Mouse (Mus musculus) embryonic facial prominence, embryonic 12.5 days (tissue): ENCODE measurements at regions not wholly inside any gene's neighbourhood (a gene's known extent, or its start where the extent isn't known, plus 50 kb on each side); places are given as distances from the start of the nearest gene placed in this dataset.
"Not testable (repeated sequence)": the region's sequence is repeated elsewhere in the genome, so short reads cannot be mapped to it uniquely, and the experiment has no call there.

Source experiments
- ATAC-seq: fragments of 200-750 bp; cut with Nextera tagmentation; 2 replicates; pipeline ENCODE4 v1.8.0; 2017; ENCODE audit not compliant: insufficient number of reproducible peaks, insufficient read depth, low FRiP score, low TSS enrichment
- H3K27ac ChIP-seq: fragments of 300-500 bp; sonication (generic); 2 replicates; pipeline ENCODE4 v1.5.1; 2016; ENCODE audit warnings: mild to moderate bottlenecking
- H3K27me3 ChIP-seq: fragments of 300-500 bp; sonication (generic); 2 replicates; pipeline ENCODE4 v1.6.1; 2016; ENCODE audit warnings: mild to moderate bottlenecking, moderate library complexity
- H3K36me3 ChIP-seq: fragments of 300-500 bp; sonication (generic); 2 replicates; pipeline ENCODE4 v1.6.1; 2016; ENCODE audit warnings: mild to moderate bottlenecking
- H3K4me1 ChIP-seq: fragments of 300-500 bp; sonication (generic); 2 replicates; pipeline ENCODE4 v1.6.1; 2016
- H3K4me2 ChIP-seq: fragments of 300-500 bp; sonication (generic); replicated peaks from 2 replicates; pipeline ENCODE4 v1.6.1; 2016; ENCODE audit warnings: mild to moderate bottlenecking, moderate library complexity
- H3K4me3 ChIP-seq: fragments of 300-500 bp; sonication (generic); 2 replicates; pipeline ENCODE4 v1.5.1; 2016; ENCODE audit warnings: mild to moderate bottlenecking
- H3K9ac ChIP-seq: fragments of 300-500 bp; sonication (generic); 2 replicates; pipeline ENCODE4 v1.6.1; 2016; ENCODE audit warnings: mild to moderate bottlenecking, moderate library complexity
- H3K9me3 ChIP-seq: fragments of 300-500 bp; sonication (generic); 2 replicates; pipeline ENCODE4 v1.6.1; 2016; ENCODE audit warnings: mild to moderate bottlenecking, moderate library complexity
- WGBS: fragments of 180-500 bp; shearing (Covaris S2); methylation state at CpG from one replicate; pipeline ENCODE4 v1.1.7; 2016; 5-methylcytosine and 5-hydroxymethylcytosine counted together

GRCm38 (mm10) chr11:56505068-56505467 is 464.3 kb upstream of the Nmur2 start:
- H3K27me3 ChIP-seq = no peaks in the 10 kb centered on the region
- ATAC-seq = no peak
- no peak overlapping the region for H3K9ac ChIP-seq
- H3K4me3 ChIP-seq = no peak overlapping the region
- 76% methylated on average over 4 of the region's 4 CpGs for WGBS
- no peaks in the 10 kb centered on the region for H3K36me3 ChIP-seq
- H3K9me3 ChIP-seq = no peaks in the 10 kb centered on the region
- H3K4me2 ChIP-seq = no peak overlapping the region
- H3K27ac ChIP-seq = no peak overlapping the region
- H3K4me1 ChIP-seq = no peaks in the 10 kb centered on the region

GRCm38 (mm10) chr11:56514941-56515340 is 474.1 kb upstream of the Nmur2 start:
- Histone ChIP-seq H3K36me3 (no peaks in the 10 kb centered on the region), H3K9me3 (no peaks in the 10 kb centered on the region), H3K27me3 (no peaks in the 10 kb centered on the region), H3K27ac (no peak overlapping the region), H3K4me1 (no peaks in the 10 kb centered on the region), H3K4me3 (no peak overlapping the region), H3K9ac (no peak overlapping the region), H3K4me2 (no peak overlapping the region)
- ATAC-seq = no peak
- 78% methylated on average over 2 of the region's 2 CpGs for WGBS

GRCm38 (mm10) chr11:56518486-56518885 is 477.7 kb upstream of the Nmur2 start:
- H3K4me3 ChIP-seq = no peak overlapping the region
- 41% methylated on average over 2 of the region's 2 CpGs for WGBS

GRCm38 (mm10) chr11:56550736-56551135 is 460.5 kb upstream of the Gria1 start:
- Histone ChIP-seq H3K27me3 (no peaks in the 10 kb centered on the region), H3K27ac (no peak overlapping the region), H3K9ac (no peak overlapping the region), H3K4me3 (no peak overlapping the region), H3K9me3 (no peaks in the 10 kb centered on the region), H3K4me1 (no peaks in the 10 kb centered on the region), H3K36me3 (no peaks in the 10 kb centered on the region), H3K4me2 (no peak overlapping the region)
- no peak for ATAC-seq
- 60% methylated on average over 4 of the region's 4 CpGs for WGBS

More at GRCm38 (mm10) chr11:56518486-56518885, 477.7 kb upstream of the Nmur2 start:
- no peaks in the 10 kb centered on the region for H3K36me3 ChIP-seq
- H3K4me1 ChIP-seq = no peaks in the 10 kb centered on the region
- H3K9ac ChIP-seq = no peak overlapping the region
- no peak for ATAC-seq
- H3K27me3 ChIP-seq = no peaks in the 10 kb centered on the region
- H3K27ac ChIP-seq = no peak overlapping the region
- H3K4me2 ChIP-seq = no peak overlapping the region
- no peaks in the 10 kb centered on the region for H3K9me3 ChIP-seq

- no peak for ATAC-seq
- no peak overlapping the region for H3K27ac ChIP-seq
Measured at GRCm38 (mm10) chr11:56556332-56556731, 454.9 kb upstream of the Gria1 start.

GRCm38 (mm10) chr11:56580028-56580427 is 431.2 kb upstream of the Gria1 start:
- H3K9me3 ChIP-seq = no peaks in the 10 kb centered on the region
- H3K27ac ChIP-seq = no peak overlapping the region
- no peak overlapping the region for H3K9ac ChIP-seq
- H3K4me2 ChIP-seq = no peak overlapping the region
- no peaks in the 10 kb centered on the region for H3K36me3 ChIP-seq
- H3K4me3 ChIP-seq = no peak overlapping the region
- 82% methylated on average over 5 of the region's 5 CpGs for WGBS
- no peaks in the 10 kb centered on the region for H3K27me3 ChIP-seq
- no peaks in the 10 kb centered on the region for H3K4me1 ChIP-seq
- ATAC-seq = no peak

More at GRCm38 (mm10) chr11:56556332-56556731, 454.9 kb upstream of the Gria1 start:
- H3K36me3 ChIP-seq = no peaks in the 10 kb centered on the region
- H3K27me3 ChIP-seq = no peaks in the 10 kb centered on the region
- 59% methylated on average over 1 of the region's 1 CpGs for WGBS
- no peak overlapping the region for H3K4me2 ChIP-seq
- H3K9ac ChIP-seq = no peak overlapping the region
- no peaks in the 10 kb centered on the region for H3K9me3 ChIP-seq
- no peak overlapping the region for H3K4me3 ChIP-seq
- no peaks in the 10 kb centered on the region for H3K4me1 ChIP-seq

GRCm38 (mm10) chr11:56583054-56583453 is 428.1 kb upstream of the Gria1 start:
- ATAC-seq = no peak
- Histone ChIP-seq H3K4me3 (no peak overlapping the region), H3K27ac (no peak overlapping the region), H3K4me2 (no peak overlapping the region), H3K9ac (no peak overlapping the region), H3K9me3 (no peaks in the 10 kb centered on the region), H3K36me3 (no peaks in the 10 kb centered on the region), H3K27me3 (no peaks in the 10 kb centered on the region), H3K4me1 (no peaks in the 10 kb centered on the region)
- WGBS = 79% methylated on average over 3 of the region's 3 CpGs

GRCm38 (mm10) chr11:56593435-56593834 is 417.8 kb upstream of the Gria1 start:
- not testable (repeated sequence) for H3K4me2 ChIP-seq, H3K9ac ChIP-seq, H3K4me1 ChIP-seq, H3K4me3 ChIP-seq, H3K36me3 ChIP-seq, H3K27me3 ChIP-seq, H3K9me3 ChIP-seq, H3K27ac ChIP-seq
- WGBS = 81% methylated on average over 2 of the region's 6 CpGs
- ATAC-seq = peak; percentile 83; the same call in 1 of the 2 replicates

GRCm38 (mm10) chr11:56603742-56604141 is 407.4 kb upstream of the Gria1 start:
- Histone ChIP-seq H3K4me3 (no peak overlapping the region), H3K9me3 (no peaks in the 10 kb centered on the region), H3K4me2 (no peak overlapping the region), H3K36me3 (no peaks in the 10 kb centered on the region), H3K4me1 (no peaks in the 10 kb centered on the region), H3K9ac (no peak overlapping the region), H3K27me3 (no peaks in the 10 kb centered on the region), H3K27ac (no peak overlapping the region)
- ATAC-seq = no peak
- WGBS = 82% methylated on average over 1 of the region's 1 CpGs

GRCm38 (mm10) chr11:56627659-56628058 is 383.5 kb upstream of the Gria1 start:
- Histone ChIP-seq H3K4me1 (no peaks in the 10 kb centered on the region), H3K27me3 (no peaks in the 10 kb centered on the region), H3K9me3 (no peaks in the 10 kb centered on the region), H3K4me2 (no peak overlapping the region), H3K9ac (no peak overlapping the region), H3K36me3 (no peaks in the 10 kb centered on the region), H3K27ac (no peak overlapping the region), H3K4me3 (no peak overlapping the region)
- 61% methylated on average over 3 of the region's 3 CpGs for WGBS
- no peak for ATAC-seq

- H3K36me3 ChIP-seq = no peaks in the 10 kb centered on the region
- no peaks in the 10 kb centered on the region for H3K9me3 ChIP-seq
- no peak overlapping the region for H3K4me2 ChIP-seq
- WGBS = 81% methylated on average over 2 of the region's 2 CpGs
- no peaks in the 10 kb centered on the region for H3K27me3 ChIP-seq
- ATAC-seq = no peak
- no peak overlapping the region for H3K27ac ChIP-seq
- H3K9ac ChIP-seq = no peak overlapping the region
- no peaks in the 10 kb centered on the region for H3K4me1 ChIP-seq
- no peak overlapping the region for H3K4me3 ChIP-seq
Measured at GRCm38 (mm10) chr11:56633445-56633844, 377.7 kb upstream of the Gria1 start.

GRCm38 (mm10) chr11:56636606-56637226 is 374.5 kb upstream of the Gria1 start:
- Histone ChIP-seq H3K27me3 (no peaks in the 10 kb centered on the region), H3K36me3 (no peaks in the 10 kb centered on the region), H3K4me3 (no peak overlapping the region), H3K9ac (no peak overlapping the region), H3K9me3 (no peaks in the 10 kb centered on the region), H3K27ac (no peak overlapping the region), H3K4me1 (no peaks in the 10 kb centered on the region), H3K4me2 (no peak overlapping the region)
- WGBS = 66% methylated on average over 8 of the region's 8 CpGs
- no peak for ATAC-seq

- Histone ChIP-seq H3K4me1 (no peaks in the 10 kb centered on the region), H3K27ac (no peak overlapping the region), H3K4me2 (no peak overlapping the region), H3K27me3 (no peaks in the 10 kb centered on the region), H3K9me3 (no peaks in the 10 kb centered on the region), H3K4me3 (no peak overlapping the region), H3K36me3 (no peaks in the 10 kb centered on the region), H3K9ac (no peak overlapping the region)
- 89% methylated on average over 3 of the region's 3 CpGs for WGBS
- ATAC-seq = no peak
Measured at GRCm38 (mm10) chr11:56641716-56642115, 369.5 kb upstream of the Gria1 start.
